Mouse (Mus musculus): Measurements from ENCODE around the gene Pdzk1ip1.

DNA sequence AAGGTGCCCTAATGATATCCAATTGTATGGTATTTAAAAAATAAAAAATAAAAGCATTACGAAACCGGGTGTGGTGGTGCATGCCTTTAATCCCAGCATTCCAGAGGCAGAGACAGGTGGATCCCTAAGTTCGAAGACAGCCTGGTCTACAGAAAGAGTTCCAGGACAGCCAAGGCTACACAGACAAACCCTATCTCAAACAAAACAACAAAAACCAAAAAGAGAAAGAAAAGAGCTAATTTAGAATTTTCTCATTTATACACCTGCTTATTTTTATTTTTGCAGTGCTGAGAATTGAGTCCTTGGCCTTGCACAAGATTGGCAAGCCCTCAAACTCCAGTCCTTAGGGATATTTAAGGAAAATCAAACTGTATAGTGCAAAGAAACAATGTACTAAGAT lies 32.8 kb upstream of the Pdzk1ip1 start:
- no peak for TF ChIP-seq ZC3H11A (IDR thresholded peaks at IDR 0.05; ENCODE audit: borderline replicate concordance, low read depth, low read length)
- TF ChIP-seq MAFK (IDR thresholded peaks at IDR 0.05; ENCODE audit: insufficient read depth, low read depth, low read length) = no peak
- no peak for TF ChIP-seq CHD2 (IDR thresholded peaks at IDR 0.05; ENCODE audit: low read depth, low read length)
- TF ChIP-seq ZNF384 (IDR thresholded peaks at IDR 0.05; ENCODE audit: low read depth, low read length) = no peak

Data from ES-E14 (cell line).